Mouse (Mus musculus): Measurements from ENCODE around the gene Bag5.
A peak's percentile ranks its signal among the peaks of the same experiment; 100 is the strongest.

GRCm38 (mm10) chr12:111666380-111666779, 46.7 kb downstream of the Bag5 start:
- TF ChIP-seq CTCF (IDR thresholded peaks at IDR 0.05; ENCODE audit: extremely low read depth, insufficient read depth, low read length) (no peak), POLR2A (IDR thresholded peaks at IDR 0.05; ENCODE audit: extremely low read depth, insufficient read depth, low read length) (peak; percentile 33; the same call in 1 of the 2 replicates)

All from cortical plate, adult 2 months (tissue).